Mouse (Mus musculus) spleen, adult 18-20 months (tissue): Measurements from ENCODE around the gene Bdp1.

ENCODE experiments used
- DNase-seq, 2 experiments: peaks; one replicate each; pipeline ENCODE4 v3.0.0; 2022; ENCODE audit warnings: mixed read lengths in 2 of 2

Gene Bdp1

GRCm38 (mm10) chr13:99999078-99999477 is 104.8 kb downstream of the Bdp1 start:
- DNase-seq, result no peak

GRCm38 (mm10) chr13:99998099-99998498 is 105.8 kb downstream of the Bdp1 start:
- no peak for DNase-seq

DNA sequence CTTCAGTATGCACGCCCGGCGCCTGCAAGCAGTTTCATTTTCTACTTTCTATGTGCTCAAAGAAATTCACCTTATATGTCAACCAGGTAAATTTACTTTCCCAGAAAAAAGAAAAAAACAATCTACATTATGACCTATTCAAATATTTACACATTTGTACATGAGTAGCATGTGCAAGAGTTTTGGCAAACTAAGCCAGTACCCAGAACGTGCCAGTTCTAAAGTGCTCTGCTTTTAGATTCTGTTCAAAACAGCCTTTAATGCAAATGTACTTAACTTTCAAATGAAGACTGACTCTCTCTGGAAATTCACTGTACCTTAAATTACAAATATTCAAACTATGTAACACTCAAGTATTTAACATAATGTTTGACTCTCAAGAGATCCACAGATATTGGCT is 114.3 kb downstream of the Bdp1 start:
- DNase-seq, result no peak

DNA sequence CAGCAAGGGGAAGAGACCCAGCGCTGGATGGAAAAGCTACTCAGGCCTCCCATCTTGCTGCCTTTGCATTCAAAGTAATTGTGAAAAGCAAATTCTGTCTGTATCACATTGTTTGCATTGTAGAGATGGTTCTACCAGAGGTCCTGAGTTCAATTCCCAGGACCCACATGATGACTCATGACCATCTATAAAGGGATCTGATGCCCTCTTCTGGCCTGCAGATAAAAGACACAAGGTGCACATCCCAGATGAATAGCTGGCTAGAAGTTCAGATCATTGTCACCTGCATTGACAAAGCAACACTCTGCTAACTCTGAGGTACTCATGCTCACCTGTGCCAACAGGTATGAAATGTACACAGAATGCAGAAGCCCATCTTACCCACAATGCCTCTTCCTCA is 120.5 kb downstream of the Bdp1 start:
- DNase-seq, result no peak

- no peak for DNase-seq
Measured at GRCm38 (mm10) chr13:99979406-99979805, 124.5 kb downstream of the Bdp1 start.

GRCm38 (mm10) chr13:99970089-99970488 is 133.8 kb downstream of the Bdp1 start:
- no peak for DNase-seq
